Mouse (Mus musculus): ENCODE measurements at regions not wholly inside any gene's neighbourhood (a gene's known extent, or its start where the extent isn't known, plus 50 kb on each side); places are given as distances from the start of the nearest gene placed in this dataset.

GRCm38 (mm10) chr16:57823329-57823728 is 68.8 kb upstream of the Col8a1 start:
- DNase-seq = no peak

- DNase-seq = no peak
Observed at GRCm38 (mm10) chr16:57845416-57845815, 90.9 kb upstream of the Col8a1 start.

GRCm38 (mm10) chr16:57846386-57846785 is 91.8 kb upstream of the Col8a1 start:
- DNase-seq = no peak

GRCm38 (mm10) chr16:57851854-57852253 is 97.3 kb upstream of the Col8a1 start:
- DNase-seq = no peak

- DNase-seq = no peak
Observed at GRCm38 (mm10) chr16:57852838-57853460, 98.4 kb upstream of the Col8a1 start.

GRCm38 (mm10) chr16:57853751-57854150 is 99.2 kb upstream of the Col8a1 start:
- no peak for DNase-seq

- no peak for DNase-seq
Observed at GRCm38 (mm10) chr16:57857071-57857470, 102.5 kb upstream of the Col8a1 start.

- DNase-seq = no peak
Observed at GRCm38 (mm10) chr16:57858151-57858764, 103.7 kb upstream of the Col8a1 start.

GRCm38 (mm10) chr16:57858765-57859201 is 104.2 kb upstream of the Col8a1 start:
- DNase-seq = no peak

- DNase-seq = no peak
Observed at GRCm38 (mm10) chr16:57863206-57863860, 108.8 kb upstream of the Col8a1 start.

GRCm38 (mm10) chr16:57876857-57877256 is 122.3 kb upstream of the Col8a1 start:
- DNase-seq = no peak

GRCm38 (mm10) chr16:57881575-57882094 is 127.1 kb upstream of the Col8a1 start:
- DNase-seq = no peak

- no peak for DNase-seq
Observed at GRCm38 (mm10) chr16:57888138-57888537, 133.6 kb upstream of the Col8a1 start.

- no peak for DNase-seq
Observed at GRCm38 (mm10) chr16:57888553-57888952, 134.0 kb upstream of the Col8a1 start.

- DNase-seq = no peak
Observed at GRCm38 (mm10) chr16:57890135-57890534, 135.6 kb upstream of the Col8a1 start.

- no peak for DNase-seq
Observed at GRCm38 (mm10) chr16:57893111-57893510, 138.6 kb upstream of the Col8a1 start.

- DNase-seq = no peak
Observed at GRCm38 (mm10) chr16:57893698-57894352, 139.3 kb upstream of the Col8a1 start.

- no peak for DNase-seq
Observed at GRCm38 (mm10) chr16:57901006-57901405, 146.5 kb upstream of the Col8a1 start.

GRCm38 (mm10) chr16:57902498-57902897 is 148.0 kb upstream of the Col8a1 start:
- no peak for DNase-seq

- DNase-seq = no peak
Observed at GRCm38 (mm10) chr16:57912001-57912400, 157.5 kb upstream of the Col8a1 start.

- DNase-seq = no peak
Observed at GRCm38 (mm10) chr16:57914506-57914905, 160.0 kb upstream of the Col8a1 start.

GRCm38 (mm10) chr16:57915451-57915850 is 160.9 kb upstream of the Col8a1 start:
- DNase-seq = no peak
